Mouse (Mus musculus): ENCODE measurements around the gene Glis1. TPM values are rescaled to one million over a fixed set of nuclear protein-coding genes. Genes with fewer than 3 reads are reported as not detected.
A peak's percentile ranks its signal among the peaks of the same experiment; 100 is the strongest.

Gene Glis1
- polyA plus RNA-seq, 1 experiment = not detected

GRCm38 (mm10) chr4:107611888-107612650 lies 177.7 kb downstream of the Glis1 start:
- H3K27ac ChIP-seq (ENCODE audit: insufficient read depth, low read depth, low read length) = peak overlapping the region; percentile 32
- 63% methylated on average over 9 of the region's 9 CpGs for WGBS
- H3K4me1 ChIP-seq (ENCODE audit: control insufficient read depth, insufficient read depth, low read length) = peaks cover 17% of the 10 kb centered on the region
- TF ChIP-seq POLR2A (IDR thresholded peaks at IDR 0.05; ENCODE audit: insufficient read depth, low read depth, low read length) (no peak), CTCF (IDR thresholded peaks at IDR 0.05; ENCODE audit: insufficient read depth, low read depth, low read length) (no peak)
- no peak overlapping the region for H3K4me3 ChIP-seq (ENCODE audit: insufficient read depth, low read depth, low read length)

- no peak overlapping the region for H3K27ac ChIP-seq (ENCODE audit: insufficient read depth, low read depth, low read length)
- 77% methylated on average over 6 of the region's 6 CpGs for WGBS
- TF ChIP-seq POLR2A (IDR thresholded peaks at IDR 0.05; ENCODE audit: insufficient read depth, low read depth, low read length) (no peak), CTCF (IDR thresholded peaks at IDR 0.05; ENCODE audit: insufficient read depth, low read depth, low read length) (no peak)
- H3K4me3 ChIP-seq (ENCODE audit: insufficient read depth, low read depth, low read length) = no peak overlapping the region
- peaks cover 5% of the 10 kb centered on the region; the same call in 1 of the 2 replicates for H3K4me1 ChIP-seq (ENCODE audit: control insufficient read depth, insufficient read depth, low read length)
Measured at GRCm38 (mm10) chr4:107617596-107618230, 183.3 kb downstream of the Glis1 start.

- TF ChIP-seq CTCF (IDR thresholded peaks at IDR 0.05; ENCODE audit: insufficient read depth, low read depth, low read length) (no peak), POLR2A (IDR thresholded peaks at IDR 0.05; ENCODE audit: insufficient read depth, low read depth, low read length) (no peak)
- Histone ChIP-seq H3K4me3 (ENCODE audit: insufficient read depth, low read depth, low read length) (no peak overlapping the region), H3K4me1 (ENCODE audit: control insufficient read depth, insufficient read depth, low read length) (peaks cover 9% of the 10 kb centered on the region; the same call in 1 of the 2 replicates), H3K27ac (ENCODE audit: insufficient read depth, low read depth, low read length) (no peak overlapping the region)
- 97% methylated on average over 7 of the region's 7 CpGs for WGBS
Measured at GRCm38 (mm10) chr4:107619487-107619886, 185.1 kb downstream of the Glis1 start.

GRCm38 (mm10) chr4:107621366-107621765 lies 187.0 kb downstream of the Glis1 start:
- H3K4me3 ChIP-seq (ENCODE audit: insufficient read depth, low read depth, low read length) = no peak overlapping the region
- 68% methylated on average over 5 of the region's 5 CpGs for WGBS
- TF ChIP-seq CTCF (IDR thresholded peaks at IDR 0.05; ENCODE audit: insufficient read depth, low read depth, low read length) (no peak), POLR2A (IDR thresholded peaks at IDR 0.05; ENCODE audit: insufficient read depth, low read depth, low read length) (no peak)
- H3K4me1 ChIP-seq (ENCODE audit: control insufficient read depth, insufficient read depth, low read length) = peaks cover 9% of the 10 kb centered on the region; the same call in 1 of the 2 replicates
- no peak overlapping the region for H3K27ac ChIP-seq (ENCODE audit: insufficient read depth, low read depth, low read length)

GRCm38 (mm10) chr4:107622296-107622695 lies 187.9 kb downstream of the Glis1 start:
- WGBS = 78% methylated on average over 6 of the region's 6 CpGs
- no peak for TF ChIP-seq CTCF (IDR thresholded peaks at IDR 0.05; ENCODE audit: insufficient read depth, low read depth, low read length)
- TF ChIP-seq POLR2A (IDR thresholded peaks at IDR 0.05; ENCODE audit: insufficient read depth, low read depth, low read length) = no peak
- no peak overlapping the region for H3K27ac ChIP-seq (ENCODE audit: insufficient read depth, low read depth, low read length)
- peaks cover 9% of the 10 kb centered on the region; the same call in 1 of the 2 replicates for H3K4me1 ChIP-seq (ENCODE audit: control insufficient read depth, insufficient read depth, low read length)
- no peak overlapping the region for H3K4me3 ChIP-seq (ENCODE audit: insufficient read depth, low read depth, low read length)

- Histone ChIP-seq H3K4me3 (ENCODE audit: insufficient read depth, low read depth, low read length) (no peak overlapping the region), H3K27ac (ENCODE audit: insufficient read depth, low read depth, low read length) (no peak overlapping the region), H3K4me1 (ENCODE audit: control insufficient read depth, insufficient read depth, low read length) (peaks cover 6% of the 10 kb centered on the region; the same call in 1 of the 2 replicates)
- no peak for TF ChIP-seq POLR2A (IDR thresholded peaks at IDR 0.05; ENCODE audit: insufficient read depth, low read depth, low read length)
- 67% methylated on average over 6 of the region's 6 CpGs for WGBS
Measured at GRCm38 (mm10) chr4:107623916-107624315, 189.5 kb downstream of the Glis1 start.

- no peak for TF ChIP-seq POLR2A (IDR thresholded peaks at IDR 0.05; ENCODE audit: insufficient read depth, low read depth, low read length)
- TF ChIP-seq CTCF (IDR thresholded peaks at IDR 0.05; ENCODE audit: insufficient read depth, low read depth, low read length) = no peak
- 90% methylated on average over 5 of the region's 5 CpGs for WGBS
- H3K4me1 ChIP-seq (ENCODE audit: control insufficient read depth, insufficient read depth, low read length) = peaks cover 6% of the 10 kb centered on the region; the same call in 1 of the 2 replicates
- H3K27ac ChIP-seq (ENCODE audit: insufficient read depth, low read depth, low read length) = no peak overlapping the region
- no peak overlapping the region for H3K4me3 ChIP-seq (ENCODE audit: insufficient read depth, low read depth, low read length)
Measured at GRCm38 (mm10) chr4:107624951-107625350, 190.6 kb downstream of the Glis1 start.

- WGBS = 89% methylated on average over 4 of the region's 4 CpGs
- H3K4me3 ChIP-seq (ENCODE audit: insufficient read depth, low read depth, low read length) = no peak overlapping the region
- H3K27ac ChIP-seq (ENCODE audit: insufficient read depth, low read depth, low read length) = no peak overlapping the region
- H3K4me1 ChIP-seq (ENCODE audit: control insufficient read depth, insufficient read depth, low read length) = peaks cover 6% of the 10 kb centered on the region; the same call in 1 of the 2 replicates
- TF ChIP-seq POLR2A (IDR thresholded peaks at IDR 0.05; ENCODE audit: insufficient read depth, low read depth, low read length) = no peak
- TF ChIP-seq CTCF (IDR thresholded peaks at IDR 0.05; ENCODE audit: insufficient read depth, low read depth, low read length) = no peak
Measured at GRCm38 (mm10) chr4:107628226-107628625, 193.8 kb downstream of the Glis1 start.

- H3K4me1 ChIP-seq (ENCODE audit: control insufficient read depth, insufficient read depth, low read length) = 0 out of 2 replicates have a peak, but pooled peaks cover under 1% of the 10 kb centered on the region
- WGBS = 82% methylated on average over 17 of the region's 17 CpGs
- H3K4me3 ChIP-seq (ENCODE audit: insufficient read depth, low read depth, low read length) = no peak overlapping the region
- TF ChIP-seq CTCF (IDR thresholded peaks at IDR 0.05; ENCODE audit: insufficient read depth, low read depth, low read length) (no peak), POLR2A (IDR thresholded peaks at IDR 0.05; ENCODE audit: insufficient read depth, low read depth, low read length) (no peak)
- no peak overlapping the region for H3K27ac ChIP-seq (ENCODE audit: insufficient read depth, low read depth, low read length)
Measured at GRCm38 (mm10) chr4:107628921-107629411, 194.6 kb downstream of the Glis1 start.
